Mouse (Mus musculus): ENCODE measurements around the gene Calm3. TPM values are rescaled to one million over a fixed set of nuclear protein-coding genes. Genes with fewer than 3 reads are reported as not detected.

Calm3 gene
- total RNA-seq, 2 experiments from 2014 or later = 232 to 251 TPM

DNA sequence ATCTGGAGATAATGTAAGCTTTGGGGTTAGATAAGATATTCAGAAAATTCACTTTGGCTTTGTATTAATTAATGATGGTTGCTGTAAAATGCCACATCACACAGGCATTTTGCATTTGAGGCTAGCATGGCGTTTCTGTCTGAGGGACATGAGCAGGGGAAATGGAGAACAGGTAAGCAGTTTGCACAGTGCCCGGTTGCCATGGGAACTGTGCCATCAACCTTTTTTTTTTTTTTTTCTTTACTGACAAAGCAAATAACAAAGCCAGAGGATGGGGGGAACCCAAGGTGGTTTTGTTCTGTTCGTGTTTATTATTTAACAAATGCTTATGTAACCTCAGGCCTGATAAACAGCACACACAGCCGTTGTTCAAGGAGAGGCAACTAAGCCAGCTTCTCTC lies 18.9 kb upstream of the Calm3 start:
- no peak for DNase-seq

DNA sequence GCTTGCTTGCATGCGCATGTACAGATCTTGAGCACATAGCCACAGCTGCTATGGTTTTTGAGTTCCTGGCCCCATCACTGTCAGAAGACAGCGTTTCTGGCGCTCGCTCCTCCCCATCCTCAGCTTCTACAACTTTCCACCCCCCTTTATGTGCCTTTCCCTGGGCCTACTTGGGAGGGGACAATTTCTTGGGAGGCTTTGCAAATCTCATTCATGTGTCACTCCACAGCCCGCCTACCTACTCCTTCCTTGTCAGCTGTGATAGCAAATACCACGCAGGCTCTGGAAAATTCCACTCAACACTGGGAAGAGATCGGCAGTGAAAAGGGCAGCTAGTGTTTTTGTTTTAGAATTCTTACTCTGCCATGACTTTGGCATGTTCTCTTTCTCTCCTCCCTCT lies 16.4 kb upstream of the Calm3 start:
- peak; percentile 60 to 75 for DNase-seq

- DNase-seq = no peak
Measured at GRCm38 (mm10) chr7:16938117-16938791, 14.3 kb upstream of the Calm3 start.

- DNase-seq = no peak
Measured at GRCm38 (mm10) chr7:16937312-16937711, 13.4 kb upstream of the Calm3 start.

- peak in 1 of 2 experiments; percentile 70 for DNase-seq
Measured at GRCm38 (mm10) chr7:16932704-16933577, 9.0 kb upstream of the Calm3 start.

GRCm38 (mm10) chr7:16931968-16932627 lies 8.2 kb upstream of the Calm3 start:
- DNase-seq = peak; percentile 83 to 86

- DNase-seq = peak; percentile 66 to 71
Measured at GRCm38 (mm10) chr7:16930850-16931249, 6.9 kb upstream of the Calm3 start.

DNA sequence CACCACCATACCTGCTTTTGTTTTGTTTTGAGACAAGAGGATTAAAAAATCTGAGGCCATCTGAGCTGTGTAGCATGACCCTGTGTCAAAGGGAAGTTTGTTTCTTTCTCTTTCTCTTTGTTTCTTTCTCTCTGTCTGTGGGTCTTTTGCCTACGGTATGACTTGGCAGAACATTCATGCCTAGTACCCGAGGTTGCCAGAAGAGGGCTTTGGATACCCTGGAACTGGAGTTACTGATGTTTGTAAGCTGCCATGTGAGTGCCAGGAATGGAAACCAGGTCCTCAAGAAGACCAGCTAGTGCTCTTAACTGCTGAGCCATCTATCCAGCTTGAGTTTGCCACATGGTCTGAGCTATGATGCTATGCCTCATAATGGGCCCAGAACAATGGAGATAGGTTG lies 4.4 kb upstream of the Calm3 start:
- no peak for DNase-seq

DNA sequence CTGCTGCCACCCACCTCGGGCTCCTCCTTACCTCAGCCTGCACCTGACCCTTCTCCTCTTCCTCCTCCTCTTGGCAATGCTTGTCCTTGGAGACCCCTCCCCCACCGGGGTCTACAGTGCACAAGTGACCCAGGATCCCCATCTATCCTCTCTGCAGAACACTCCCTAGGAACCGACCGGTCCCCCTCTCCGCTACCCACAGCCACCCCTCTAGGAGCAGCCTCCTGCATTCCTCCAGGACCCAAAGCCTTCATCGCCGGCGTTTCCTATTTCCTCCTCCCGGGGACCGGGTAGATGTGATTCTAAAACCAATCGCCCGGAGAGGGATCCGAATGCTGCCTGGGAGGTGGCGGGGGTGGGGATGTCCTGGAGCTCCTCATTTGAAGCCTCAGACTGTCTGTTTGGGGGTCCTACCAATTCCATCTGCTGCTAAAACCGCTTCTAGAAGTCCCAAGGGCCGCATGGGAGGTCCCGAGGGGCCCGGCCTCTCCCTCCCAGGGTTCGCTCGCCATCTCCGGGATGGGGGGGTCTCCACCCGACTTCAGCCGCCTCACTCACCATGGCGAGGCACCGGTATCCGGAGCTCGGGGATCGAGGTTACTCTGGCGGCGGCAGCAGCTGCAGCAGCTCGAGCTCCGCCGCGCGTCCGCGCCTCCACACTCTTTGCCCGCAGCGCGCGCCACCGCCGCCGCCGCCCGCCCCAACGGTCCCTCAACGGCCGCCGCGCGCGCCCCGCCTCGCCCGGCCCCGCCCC lies 454 bp downstream of the Calm3 start:
- DNase-seq = peak; percentile 52 to 55

GRCm38 (mm10) chr7:16922360-16922973 lies 1.4 kb downstream of the Calm3 start:
- DNase-seq = peak in 1 of 2 experiments; percentile 56

DNA sequence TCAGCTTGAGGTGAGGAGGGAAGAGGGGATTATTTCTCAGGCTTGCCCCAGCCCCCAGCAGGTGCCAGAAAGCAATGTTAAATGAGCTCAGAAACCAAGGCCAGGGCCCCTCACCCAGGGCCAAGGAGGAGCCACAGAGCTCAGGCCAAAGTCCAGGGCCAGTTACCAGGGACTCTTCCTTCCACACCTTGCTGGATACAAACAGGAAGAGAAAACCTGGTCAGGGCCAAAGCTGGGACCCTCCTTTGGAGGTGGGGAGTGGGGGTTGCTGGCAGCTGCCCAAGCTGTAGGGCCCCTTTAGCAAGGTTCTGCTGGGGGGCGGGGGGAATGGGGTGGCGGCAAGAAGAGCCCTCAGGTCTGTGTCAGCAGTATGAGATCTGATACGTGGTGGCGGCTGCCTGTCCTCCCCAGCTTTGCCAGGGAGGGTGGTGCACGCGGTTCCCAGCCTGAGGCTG lies 2.0 kb downstream of the Calm3 start:
- DNase-seq = no peak

DNA sequence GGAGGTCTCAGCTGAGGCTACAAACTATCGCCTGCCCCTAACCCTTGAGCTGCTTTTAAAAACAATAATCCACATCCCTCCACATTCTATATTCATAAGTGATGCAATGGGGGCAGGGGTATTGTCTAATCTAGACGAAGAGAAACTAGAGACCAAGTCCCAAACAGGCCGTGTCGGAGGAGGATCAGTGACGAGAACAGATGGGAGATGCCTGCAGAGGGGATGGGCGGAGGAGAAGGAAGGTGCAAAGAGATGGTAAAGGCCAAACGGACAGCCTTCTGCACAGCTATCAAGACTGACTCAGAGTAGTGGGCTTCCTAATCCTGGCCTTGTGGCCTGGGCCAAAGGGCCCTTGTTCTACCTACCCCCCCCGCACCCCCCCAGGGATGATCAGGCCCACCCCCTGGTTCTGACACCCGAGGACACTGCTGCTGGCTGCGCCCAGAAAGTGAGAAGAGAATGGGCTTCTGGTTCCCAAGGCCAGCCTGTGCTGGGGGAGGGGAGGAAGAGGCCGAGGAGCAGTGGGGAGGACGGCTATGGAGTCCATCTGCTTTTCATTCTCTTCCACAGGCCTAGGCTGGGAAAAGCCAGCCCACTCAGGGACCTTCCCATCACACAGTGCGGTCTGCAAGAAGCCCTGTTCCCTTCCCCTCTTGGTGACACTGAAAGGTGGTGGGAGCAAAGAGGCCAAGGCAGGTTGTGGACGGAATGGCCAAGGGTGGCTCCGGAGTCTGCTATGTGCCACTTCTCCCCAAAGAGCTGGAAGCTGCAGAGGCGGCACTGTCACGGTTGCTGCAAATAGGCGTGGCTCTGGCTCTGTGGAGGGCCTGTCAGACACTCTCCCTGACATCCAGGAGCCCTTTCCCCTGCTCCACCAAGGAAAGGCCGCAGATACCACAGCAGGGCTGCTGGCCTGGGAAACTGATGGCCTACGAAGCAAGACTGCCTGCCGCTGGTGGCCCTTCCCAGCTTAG lies 2.8 kb downstream of the Calm3 start:
- peak; percentile 60 to 64 for DNase-seq

- DNase-seq = no peak
Measured at GRCm38 (mm10) chr7:16920150-16920579, 3.7 kb downstream of the Calm3 start.

GRCm38 (mm10) chr7:16919395-16920149 lies 4.3 kb downstream of the Calm3 start:
- peak; percentile 72 to 75 for DNase-seq

GRCm38 (mm10) chr7:16918670-16919069 lies 5.2 kb downstream of the Calm3 start:
- DNase-seq = no peak

DNA sequence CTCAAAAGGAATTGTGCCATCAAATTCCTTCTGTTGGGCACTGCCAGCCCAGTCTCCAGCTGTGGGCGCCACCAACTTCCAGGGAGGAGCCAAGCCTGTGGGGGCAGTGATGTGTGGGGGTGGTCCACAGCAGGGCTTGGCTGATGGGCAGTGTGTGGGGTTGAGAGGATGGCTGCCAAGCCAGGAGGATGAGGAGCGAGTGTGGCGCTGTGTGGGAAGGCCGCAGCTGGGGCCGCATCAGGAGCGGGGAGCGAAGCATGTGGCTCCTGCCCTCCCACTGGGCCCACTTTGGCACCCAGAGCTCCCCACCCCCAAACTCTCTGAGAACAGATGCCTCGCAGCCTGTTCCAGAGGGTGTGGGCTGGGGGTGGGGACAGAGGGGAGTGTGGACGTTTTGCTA lies 5.9 kb downstream of the Calm3 start:
- no peak for DNase-seq

GRCm38 (mm10) chr7:16917447-16917846 lies 6.5 kb downstream of the Calm3 start:
- DNase-seq = no peak

DNA sequence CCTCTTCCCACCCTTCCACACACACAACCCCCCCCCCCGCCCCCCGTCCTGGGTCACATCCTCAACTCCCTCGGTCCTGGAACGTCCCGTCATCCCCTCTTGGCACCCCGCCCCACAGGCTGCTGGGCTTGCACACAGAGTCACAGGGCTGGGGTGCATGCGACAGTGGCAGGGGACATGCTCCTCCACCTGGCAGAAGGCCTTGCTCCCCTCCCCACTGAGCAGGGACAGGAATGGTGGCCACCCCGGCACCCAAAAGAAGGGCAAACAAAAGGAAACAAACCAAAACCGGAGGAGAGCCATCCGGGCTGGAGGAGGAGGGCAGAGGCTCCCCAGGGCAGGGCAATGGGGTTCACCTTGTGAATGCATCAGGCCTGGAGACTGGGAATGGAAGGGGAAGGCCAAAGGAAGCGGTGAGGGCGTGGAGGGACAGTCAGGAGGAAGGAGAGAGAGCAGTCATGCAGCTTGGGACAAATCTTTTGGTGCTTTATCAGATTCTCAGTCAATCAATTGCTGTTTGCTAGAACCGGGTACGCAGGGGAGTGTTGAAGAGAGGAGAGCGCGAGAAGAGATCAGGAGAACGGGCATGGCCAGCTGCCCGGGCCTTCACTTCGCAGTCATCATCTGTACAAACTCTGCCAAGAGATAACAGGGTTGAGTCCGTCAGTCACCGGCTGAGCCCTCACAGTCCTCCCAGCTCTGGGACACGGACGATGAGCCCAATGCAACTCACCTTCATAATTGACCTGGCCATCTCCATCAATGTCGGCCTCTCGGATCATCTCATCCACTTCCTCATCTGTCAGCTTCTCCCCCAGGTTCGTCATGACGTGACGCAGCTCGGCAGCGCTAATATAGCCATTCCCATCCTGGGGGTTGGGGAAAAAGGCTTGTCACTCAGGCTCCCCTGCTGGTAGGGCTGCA lies 7.3 kb downstream of the Calm3 start:
- peak in 1 of 2 experiments; percentile 53 for DNase-seq

Data from adrenal gland, postnatal 36 days (tissue).